Mouse (Mus musculus): ENCODE results near the gene Hspbp1.
A peak's percentile ranks its signal among the peaks of the same experiment; 100 is the strongest.

Hspbp1 gene

GRCm38 (mm10) chr7:4684632-4685417, at the start of gene Hspbp1:
Gene Hspbp1, minus strand, starts transcription at chr7:4685068.
- peak; percentile 98 for DNase-seq (ENCODE audit: low read depth, low spot score)

- no peak for DNase-seq (ENCODE audit: low read depth, low spot score)
Measured at GRCm38 (mm10) chr7:4732968-4733392, 48.1 kb upstream of the Hspbp1 start.

- DNase-seq (ENCODE audit: low read depth, low spot score) = no peak
Measured at GRCm38 (mm10) chr7:4731090-4731489, 46.2 kb upstream of the Hspbp1 start.

GRCm38 (mm10) chr7:4725169-4725568, 40.3 kb upstream of the Hspbp1 start, which contains the start of gene Tmem150b:
Gene Tmem150b, minus strand, starts transcription at chr7:4725249.
- DNase-seq (ENCODE audit: low read depth, low spot score) = no peak

GRCm38 (mm10) chr7:4724359-4724758, 39.5 kb upstream of the Hspbp1 start:
- no peak for DNase-seq (ENCODE audit: low read depth, low spot score)

- no peak for DNase-seq (ENCODE audit: low read depth, low spot score)
Measured at GRCm38 (mm10) chr7:4723508-4723907, 38.6 kb upstream of the Hspbp1 start.

GRCm38 (mm10) chr7:4719276-4719675, 34.4 kb upstream of the Hspbp1 start:
- no peak for DNase-seq (ENCODE audit: low read depth, low spot score)

GRCm38 (mm10) chr7:4716955-4717354, 32.1 kb upstream of the Hspbp1 start:
- DNase-seq (ENCODE audit: low read depth, low spot score) = no peak

GRCm38 (mm10) chr7:4712594-4712993, 27.7 kb upstream of the Hspbp1 start:
- no peak for DNase-seq (ENCODE audit: low read depth, low spot score)

- DNase-seq (ENCODE audit: low read depth, low spot score) = peak; percentile 34
Measured at GRCm38 (mm10) chr7:4705098-4705497, 20.2 kb upstream of the Hspbp1 start.

GRCm38 (mm10) chr7:4703195-4703594, 18.3 kb upstream of the Hspbp1 start:
- DNase-seq (ENCODE audit: low read depth, low spot score) = no peak

GRCm38 (mm10) chr7:4702334-4702733, 17.5 kb upstream of the Hspbp1 start:
- no peak for DNase-seq (ENCODE audit: low read depth, low spot score)

- DNase-seq (ENCODE audit: low read depth, low spot score) = no peak
Measured at GRCm38 (mm10) chr7:4693004-4693403, 8.1 kb upstream of the Hspbp1 start.

- no peak for DNase-seq (ENCODE audit: low read depth, low spot score)
Measured at GRCm38 (mm10) chr7:4690951-4691653, 6.2 kb upstream of the Hspbp1 start.

- DNase-seq (ENCODE audit: low read depth, low spot score) = peak; percentile 94
Measured at GRCm38 (mm10) chr7:4690387-4690786, 5.5 kb upstream of the Hspbp1 start, which contains the start of gene Brsk1. Gene Brsk1, plus strand, starts transcription at chr7:4690604.

GRCm38 (mm10) chr7:4684203-4684602, 665 bp downstream of the Hspbp1 start:
- no peak for DNase-seq (ENCODE audit: low read depth, low spot score)

GRCm38 (mm10) chr7:4683307-4683706, 1.6 kb downstream of the Hspbp1 start:
- no peak for DNase-seq (ENCODE audit: low read depth, low spot score)

GRCm38 (mm10) chr7:4675200-4675599, 9.7 kb downstream of the Hspbp1 start:
- no peak for DNase-seq (ENCODE audit: low read depth, low spot score)

- DNase-seq (ENCODE audit: low read depth, low spot score) = no peak
Measured at GRCm38 (mm10) chr7:4674114-4674731, 10.6 kb downstream of the Hspbp1 start.

- DNase-seq (ENCODE audit: low read depth, low spot score) = peak; percentile 62
Measured at GRCm38 (mm10) chr7:4671956-4672355, 12.9 kb downstream of the Hspbp1 start.

- DNase-seq (ENCODE audit: low read depth, low spot score) = no peak
Measured at GRCm38 (mm10) chr7:4670655-4671255, 14.1 kb downstream of the Hspbp1 start.

GRCm38 (mm10) chr7:4669156-4669555, 15.7 kb downstream of the Hspbp1 start:
- DNase-seq (ENCODE audit: low read depth, low spot score) = no peak

All from mesoderm, embryonic 11.5 days (tissue).